Mouse (Mus musculus) lung, adult 2 months (tissue): ENCODE measurements around the gene Psrc1.

Source experiments
- CTCF ChIP-seq: fragments of 200-500 bp; IDR thresholded peaks from 2 replicates; pipeline ENCODE4 v1.5.1; 2011; ENCODE audit warnings: mild to moderate bottlenecking, low read length, control low read depth; ENCODE audit not compliant: insufficient read depth
- POLR2A ChIP-seq: fragments of 200-500 bp; IDR thresholded peaks from 2 replicates; pipeline ENCODE4 v1.6.1; 2011; ENCODE audit warnings: low read depth, mild to moderate bottlenecking, control low read depth, low read length, borderline replicate concordance; ENCODE audit errors: extremely low read depth

DNA sequence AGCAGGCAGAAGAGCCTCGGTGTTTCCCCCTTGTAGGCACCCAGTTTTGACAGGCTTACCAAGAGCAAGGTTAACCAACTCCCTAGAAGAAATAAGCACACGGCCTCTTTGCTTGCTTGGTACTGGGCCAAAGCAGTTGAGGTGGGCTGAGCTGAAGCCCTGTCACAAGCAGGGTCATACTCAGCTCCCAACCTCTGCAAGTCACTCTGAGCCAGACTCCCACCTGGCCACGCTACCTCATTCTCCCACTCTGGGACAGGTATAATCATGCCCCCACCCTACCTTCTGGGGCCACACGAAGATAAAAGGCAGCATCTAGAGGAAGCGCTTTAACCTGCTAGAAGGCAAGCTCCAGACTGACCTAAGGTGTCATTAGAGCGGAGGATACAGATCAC, 42.0 kb downstream of the Psrc1 start:
- no peak for TF ChIP-seq CTCF
- TF ChIP-seq POLR2A, result no peak
